Mouse (Mus musculus) embryonic facial prominence, embryonic 13.5 days (tissue): ENCODE measurements around the gene Snd1. TPM values are rescaled to one million over a fixed set of nuclear protein-coding genes. Genes with fewer than 3 reads are reported as not detected.

Experiments used
- ATAC-seq: fragments of 200-750 bp; cut with Nextera tagmentation; 2 replicates; pipeline ENCODE4 v1.8.0; 2017; ENCODE audit warnings: low read depth; ENCODE audit not compliant: insufficient number of reproducible peaks, insufficient read depth, low FRiP score, low TSS enrichment
- H3K27ac ChIP-seq: fragments of 300-500 bp; sonication (generic); 2 replicates; pipeline ENCODE4 v1.5.1; 2015; ENCODE audit warnings: moderate library complexity, mild to moderate bottlenecking, inconsistent platforms
- H3K27me3 ChIP-seq: fragments of 300-500 bp; sonication (generic); 2 replicates; pipeline ENCODE4 v1.6.1; 2015; ENCODE audit warnings: mild to moderate bottlenecking, inconsistent platforms
- H3K36me3 ChIP-seq: fragments of 300-500 bp; sonication (generic); 2 replicates; pipeline ENCODE4 v1.6.1; 2015; ENCODE audit warnings: mild to moderate bottlenecking, inconsistent platforms
- H3K4me1 ChIP-seq: fragments of 300-500 bp; sonication (generic); 2 replicates; pipeline ENCODE4 v1.6.1; 2015; ENCODE audit warnings: inconsistent platforms
- H3K4me2 ChIP-seq: fragments of 300-500 bp; sonication (generic); 2 replicates; pipeline ENCODE4 v1.6.1; 2015; ENCODE audit warnings: moderate library complexity, mild to moderate bottlenecking, inconsistent platforms
- H3K4me3 ChIP-seq: fragments of 300-500 bp; sonication (generic); 2 replicates; pipeline ENCODE4 v1.5.1; 2015; ENCODE audit warnings: mild to moderate bottlenecking, inconsistent platforms
- H3K9ac ChIP-seq: fragments of 300-500 bp; sonication (generic); 2 replicates; pipeline ENCODE4 v1.6.1; 2015; ENCODE audit warnings: mild to moderate bottlenecking, inconsistent platforms
- H3K9me3 ChIP-seq: fragments of 300-500 bp; sonication (generic); 2 replicates; pipeline ENCODE4 v1.6.1; 2016; ENCODE audit warnings: inconsistent platforms
- WGBS: fragments of 180-500 bp; shearing (Covaris S2); methylation state at CpG from one replicate; pipeline ENCODE4 v1.1.7; 2015; ENCODE audit warnings: mixed read lengths; 5-methylcytosine and 5-hydroxymethylcytosine counted together
- polyA plus RNA-seq: library from polyadenylated mRNA; unstranded; fragments of >200 nt; fragmentation: Nextera tagmentation; extraction: Ambion mirVana; gene quantifications from 2 replicates; pipeline ENCODE4 v1.2.1, GENCODE M21; 2015

The Snd1 gene
- polyA plus RNA-seq, 1 experiment from 2014 or later, result 118 TPM

- no peak overlapping the region for H3K27ac ChIP-seq
- peaks cover 22% of the 10 kb centered on the region for H3K4me1 ChIP-seq
- H3K36me3 ChIP-seq, result peaks cover 21% of the 10 kb centered on the region
- WGBS, result 97% methylated on average over 1 of the region's 1 CpGs
- no peaks in the 10 kb centered on the region for H3K9me3 ChIP-seq
- H3K27me3 ChIP-seq, result no peaks in the 10 kb centered on the region
- H3K9ac ChIP-seq, result no peak overlapping the region
- H3K4me3 ChIP-seq, result no peak overlapping the region
- no peak overlapping the region for H3K4me2 ChIP-seq
- no peak for ATAC-seq
Observed at GRCm38 (mm10) chr6:28554470-28554869, 79.5 kb downstream of the Snd1 start.

DNA sequence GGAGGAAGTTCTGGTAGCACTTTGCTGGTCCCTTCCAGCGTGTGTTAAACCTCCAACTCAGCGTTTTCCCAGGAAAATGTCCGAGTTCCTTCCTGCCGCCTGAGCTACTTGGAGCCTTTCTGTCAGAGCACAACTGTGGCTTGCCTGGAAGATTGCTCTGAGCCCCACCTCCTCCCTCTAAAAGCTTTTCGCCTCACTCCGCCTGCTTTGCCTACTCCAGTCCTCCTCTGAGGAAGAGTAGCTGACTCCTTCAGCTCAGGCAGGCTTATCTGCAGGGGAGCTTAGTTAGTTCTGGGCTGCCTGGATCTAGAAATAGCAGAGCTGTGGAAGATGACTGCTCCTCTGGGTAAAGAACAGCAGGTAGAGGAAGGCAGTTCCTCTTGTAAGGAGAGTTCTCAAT is 80.1 kb downstream of the Snd1 start:
- Histone ChIP-seq H3K4me2 (no peak overlapping the region), H3K4me1 (peaks cover 17% of the 10 kb centered on the region), H3K4me3 (no peak overlapping the region), H3K9me3 (no peaks in the 10 kb centered on the region), H3K9ac (no peak overlapping the region), H3K27ac (no peak overlapping the region), H3K36me3 (peaks cover 21% of the 10 kb centered on the region), H3K27me3 (no peaks in the 10 kb centered on the region)
- ATAC-seq, result no peak
- WGBS, result 69% methylated on average over 6 of the region's 6 CpGs

DNA sequence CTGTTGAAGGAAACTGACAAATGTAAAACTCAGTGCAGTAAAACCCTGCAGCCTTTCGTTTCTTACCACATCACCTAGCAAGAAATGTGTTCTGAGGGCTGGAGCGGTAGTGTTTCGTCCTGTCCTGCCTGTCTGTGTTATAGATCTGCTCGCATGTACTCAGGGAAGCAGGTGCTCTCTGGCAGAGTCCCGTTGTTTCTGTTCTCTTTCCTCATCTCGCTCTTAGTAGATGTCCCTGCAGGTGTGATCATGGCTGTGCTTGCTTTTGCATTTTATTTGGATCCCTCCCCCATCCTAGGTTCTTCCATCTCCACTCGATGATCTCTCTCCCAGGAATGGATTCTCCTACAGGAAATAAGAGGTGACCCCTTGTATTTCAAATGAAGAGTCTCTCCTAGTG is 80.5 kb downstream of the Snd1 start:
- Histone ChIP-seq H3K27me3 (no peaks in the 10 kb centered on the region), H3K9ac (no peak overlapping the region), H3K9me3 (no peaks in the 10 kb centered on the region), H3K27ac (no peak overlapping the region), H3K4me2 (no peak overlapping the region), H3K4me3 (no peak overlapping the region), H3K36me3 (peaks cover 25% of the 10 kb centered on the region), H3K4me1 (peaks cover 13% of the 10 kb centered on the region)
- ATAC-seq, result no peak
- 84% methylated on average over 7 of the region's 7 CpGs for WGBS

DNA sequence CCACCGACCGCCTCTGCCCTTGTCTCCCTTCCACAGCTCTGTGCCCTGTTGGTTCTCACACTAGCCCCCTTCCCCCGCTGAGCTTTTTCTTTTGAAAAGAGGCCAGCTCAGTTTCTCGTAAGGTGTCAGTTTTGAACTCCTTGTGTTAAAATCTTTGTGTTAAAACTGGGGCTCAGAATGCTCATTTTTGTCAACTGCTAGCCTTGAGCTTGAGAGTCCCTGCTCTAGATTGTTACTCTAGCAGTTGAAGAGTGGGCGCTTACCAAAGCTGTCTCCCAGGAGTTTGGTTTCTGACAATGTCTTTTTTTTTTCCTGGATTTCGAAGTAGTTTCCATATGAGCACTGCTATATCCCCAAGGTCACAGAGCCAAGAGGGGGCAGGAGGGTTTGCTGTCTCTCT is 82.8 kb downstream of the Snd1 start:
- Histone ChIP-seq H3K4me3 (no peak overlapping the region), H3K9me3 (no peaks in the 10 kb centered on the region), H3K27me3 (no peaks in the 10 kb centered on the region), H3K4me2 (no peak overlapping the region), H3K9ac (no peak overlapping the region), H3K36me3 (peaks cover 30% of the 10 kb centered on the region), H3K27ac (no peak overlapping the region), H3K4me1 (no peaks in the 10 kb centered on the region)
- ATAC-seq, result no peak
- 85% methylated on average over 6 of the region's 6 CpGs for WGBS

GRCm38 (mm10) chr6:28559419-28559818 is 84.5 kb downstream of the Snd1 start:
- ATAC-seq, result no peak

GRCm38 (mm10) chr6:28561291-28561995 is 86.5 kb downstream of the Snd1 start:
- Histone ChIP-seq H3K9ac (no peak overlapping the region), H3K4me1 (no peaks in the 10 kb centered on the region), H3K4me2 (no peak overlapping the region), H3K4me3 (no peak overlapping the region), H3K27ac (no peak overlapping the region), H3K9me3 (no peaks in the 10 kb centered on the region), H3K27me3 (no peaks in the 10 kb centered on the region), H3K36me3 (peaks cover 30% of the 10 kb centered on the region)
- no peak for ATAC-seq
- 84% methylated on average over 5 of the region's 5 CpGs for WGBS

More at GRCm38 (mm10) chr6:28559419-28559818, 84.5 kb downstream of the Snd1 start:
- Histone ChIP-seq H3K4me3 (no peak overlapping the region), H3K27ac (no peak overlapping the region), H3K27me3 (no peaks in the 10 kb centered on the region), H3K36me3 (peaks cover 27% of the 10 kb centered on the region), H3K4me2 (no peak overlapping the region), H3K9me3 (no peaks in the 10 kb centered on the region), H3K9ac (no peak overlapping the region), H3K4me1 (no peaks in the 10 kb centered on the region)
- 81% methylated on average over 2 of the region's 2 CpGs for WGBS

- no peak overlapping the region for H3K27ac ChIP-seq
- WGBS, result 80% methylated on average over 4 of the region's 4 CpGs
- H3K4me3 ChIP-seq, result no peak overlapping the region
- peaks cover 30% of the 10 kb centered on the region for H3K36me3 ChIP-seq
- H3K27me3 ChIP-seq, result no peaks in the 10 kb centered on the region
- no peak for ATAC-seq
- no peak overlapping the region for H3K9ac ChIP-seq
- no peak overlapping the region for H3K4me2 ChIP-seq
- H3K9me3 ChIP-seq, result no peaks in the 10 kb centered on the region
- no peaks in the 10 kb centered on the region for H3K4me1 ChIP-seq
Observed at GRCm38 (mm10) chr6:28562323-28563044, 87.5 kb downstream of the Snd1 start.

DNA sequence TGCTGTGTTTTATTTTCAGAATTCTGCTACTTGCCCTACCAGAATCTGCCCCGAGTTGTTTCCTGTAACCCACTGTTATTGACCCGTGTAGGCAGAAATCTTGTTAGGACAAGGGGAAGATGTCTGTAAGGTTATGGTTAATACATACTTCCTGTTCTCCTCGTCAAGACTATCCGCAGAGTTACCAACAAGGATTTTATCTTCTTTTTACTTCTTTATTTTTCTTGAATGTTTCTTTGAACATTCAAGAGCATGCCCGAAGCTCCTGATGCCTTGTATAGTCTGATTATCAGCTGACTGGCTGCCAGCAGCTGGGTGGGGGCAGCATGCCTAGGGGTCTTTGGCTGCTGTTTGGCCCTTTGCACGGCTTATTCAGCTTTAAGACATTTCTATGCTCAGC is 93.0 kb downstream of the Snd1 start:
- no peak overlapping the region for H3K9ac ChIP-seq
- no peaks in the 10 kb centered on the region for H3K27me3 ChIP-seq
- H3K4me2 ChIP-seq, result no peak overlapping the region
- H3K27ac ChIP-seq, result no peak overlapping the region
- ATAC-seq, result no peak
- no peak overlapping the region for H3K4me3 ChIP-seq
- peaks cover 13% of the 10 kb centered on the region for H3K36me3 ChIP-seq
- H3K4me1 ChIP-seq, result peaks cover 9% of the 10 kb centered on the region
- 73% methylated on average over 6 of the region's 6 CpGs for WGBS
- no peaks in the 10 kb centered on the region for H3K9me3 ChIP-seq

GRCm38 (mm10) chr6:28571946-28572345 is 97.0 kb downstream of the Snd1 start:
- H3K4me1 ChIP-seq, result peaks cover 33% of the 10 kb centered on the region
- H3K4me3 ChIP-seq, result no peak overlapping the region
- no peaks in the 10 kb centered on the region for H3K27me3 ChIP-seq
- no peaks in the 10 kb centered on the region for H3K9me3 ChIP-seq
- ATAC-seq, result no peak
- H3K36me3 ChIP-seq, result peaks cover 3% of the 10 kb centered on the region; the same call in 1 of the 2 replicates
- no peak overlapping the region for H3K9ac ChIP-seq
- no peak overlapping the region for H3K4me2 ChIP-seq
- H3K27ac ChIP-seq, result no peak overlapping the region
- 49% methylated on average over 2 of the region's 2 CpGs for WGBS

DNA sequence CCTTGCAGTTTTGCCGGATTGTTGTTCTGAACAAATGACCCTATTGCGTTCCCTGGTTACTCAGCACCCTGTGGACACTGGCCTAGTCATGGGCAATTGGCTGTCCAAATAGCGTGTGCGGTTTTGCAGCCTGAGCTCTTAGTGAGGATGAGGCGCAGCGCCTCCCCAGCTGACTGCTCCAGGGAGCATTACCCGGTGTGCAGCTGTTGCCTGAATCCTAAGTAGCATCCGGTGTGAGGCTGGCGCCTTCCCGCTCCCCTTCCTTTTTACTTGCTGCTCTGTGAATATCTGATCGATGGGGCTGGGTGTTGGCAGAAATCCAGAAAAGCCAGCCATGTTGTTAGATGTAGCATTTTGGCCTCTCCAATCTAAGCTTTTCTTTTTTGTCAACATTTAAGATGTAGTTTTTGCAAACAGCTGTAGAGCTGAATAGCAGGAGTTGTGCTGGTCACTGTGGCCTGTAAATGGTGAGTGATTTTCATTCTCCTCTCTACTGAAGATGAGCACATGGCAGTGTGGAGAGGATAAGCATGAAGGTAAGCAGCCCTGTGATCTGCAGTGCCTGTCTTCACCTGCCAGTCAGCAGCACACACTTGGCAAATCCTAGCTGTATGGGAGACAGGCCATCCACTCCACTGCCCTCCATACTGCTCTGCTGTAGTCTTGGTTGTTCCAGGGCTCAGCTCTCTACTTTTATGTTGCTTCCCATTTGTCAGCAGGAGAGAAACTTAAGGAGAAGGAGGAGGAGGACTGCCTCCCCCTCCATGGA is 98.2 kb downstream of the Snd1 start:
- WGBS, result 54% methylated on average over 11 of the region's 11 CpGs
- Histone ChIP-seq H3K36me3 (peaks cover 1% of the 10 kb centered on the region; the same call in 1 of the 2 replicates), H3K27ac (no peak overlapping the region), H3K4me3 (no peak overlapping the region), H3K4me2 (no peak overlapping the region), H3K4me1 (peaks cover 33% of the 10 kb centered on the region), H3K27me3 (no peaks in the 10 kb centered on the region), H3K9me3 (no peaks in the 10 kb centered on the region), H3K9ac (no peak overlapping the region; the same call in 1 of the 2 replicates)
- ATAC-seq, result no peak

- H3K9ac ChIP-seq, result no peak overlapping the region
- no peak overlapping the region for H3K27ac ChIP-seq
- peaks cover 33% of the 10 kb centered on the region for H3K4me1 ChIP-seq
- no peak overlapping the region for H3K4me3 ChIP-seq
- no peaks in the 10 kb centered on the region for H3K27me3 ChIP-seq
- ATAC-seq, result no peak
- H3K36me3 ChIP-seq, result no peaks in the 10 kb centered on the region
- WGBS, result 42% methylated on average over 14 of the region's 14 CpGs
- H3K4me2 ChIP-seq, result no peak overlapping the region
- H3K9me3 ChIP-seq, result no peaks in the 10 kb centered on the region
Observed at GRCm38 (mm10) chr6:28576356-28577264, 101.7 kb downstream of the Snd1 start.
